Mouse (Mus musculus) spleen, postnatal 0 days (tissue): ENCODE measurements around the gene Cited1. TPM values are rescaled to one million over a fixed set of nuclear protein-coding genes. Genes with fewer than 3 reads are reported as not detected.

ENCODE experiments used
- polyA plus RNA-seq: library from polyadenylated mRNA; unstranded; fragments of >200 nt; fragmentation: Nextera tagmentation; extraction: Ambion mirVana; gene quantifications from 2 replicates; pipeline ENCODE4 v1.2.1, GENCODE M21; 2015

Gene Cited1
- 1.2 and 1.5 TPM in 2 replicates for polyA plus RNA-seq

GRCm38 (mm10) chrX:102251937-102252860, at the start of gene Cited1:
Cited1 (minus strand) TSS chrX:102252181.

Other genes starting within 250 kb of the Cited1 start
- gene Rtl5, start 180.9 kb downstream of the Cited1 start, polyA plus RNA-seq: 0.49 and 0.74 TPM in 2 replicates
- 56.2 and 57.8 TPM in 2 replicates for gene Pin4, start 132.7 kb downstream of the Cited1 start, polyA plus RNA-seq
- gene Ercc6l, start 95.1 kb downstream of the Cited1 start, polyA plus RNA-seq: 7.7 and 8.5 TPM in 2 replicates
- gene Rps4x, start 62.8 kb downstream of the Cited1 start, polyA plus RNA-seq: 825 and 834 TPM in 2 replicates